Mouse (Mus musculus) left cerebral cortex, postnatal 25 days (tissue): ENCODE measurements around the gene Sema7a. TPM values are rescaled to one million over a fixed set of nuclear protein-coding genes. Genes with fewer than 3 reads are reported as not detected.

Source experiments
- DNase-seq, 2 experiments: peaks; one replicate each; pipeline ENCODE4 v3.0.0; 2022; ENCODE audit warnings: low spot score in 2 of 2, mixed read lengths in 1 of 2
- intact Hi-C: fragments of 180-260 bp; cut with DNase I; formaldehyde crosslinking; loops from one replicate; pipeline ENCODE4 v1.15.1; 2025
- total RNA-seq, 2 experiments: library from RNA; stranded (reverse); gene quantifications; 2 replicates each; pipeline ENCODE4 v1.2.3; 2021

The Sema7a gene
- total RNA-seq, 2 experiments from 2014 or later, result 139 to 145 TPM

GRCm38 (mm10) chr9:57954962-57955744 lies 15.2 kb downstream of the Sema7a start:
- DNase-seq, result peak in 1 of 2 experiments; percentile 69

GRCm38 (mm10) chr9:57955764-57956163 lies 15.9 kb downstream of the Sema7a start:
- intact Hi-C loops, result no loop called here

More at GRCm38 (mm10) chr9:57954962-57955744, 15.2 kb downstream of the Sema7a start:
- intact Hi-C loops, result no loop called here

GRCm38 (mm10) chr9:57956196-57956837 lies 16.4 kb downstream of the Sema7a start:
- intact Hi-C loops, result no loop called here
- DNase-seq, result no peak

More at GRCm38 (mm10) chr9:57955764-57956163, 15.9 kb downstream of the Sema7a start:
- no peak for DNase-seq

- DNase-seq, result no peak
- intact Hi-C loops, result no loop called here
Measured at GRCm38 (mm10) chr9:57956838-57957236, 16.9 kb downstream of the Sema7a start.

- intact Hi-C loops, result no loop called here
- DNase-seq, result no peak
Measured at GRCm38 (mm10) chr9:57958615-57959014, 18.7 kb downstream of the Sema7a start.

GRCm38 (mm10) chr9:57959399-57959798 lies 19.5 kb downstream of the Sema7a start:
- DNase-seq, result peak in 1 of 2 experiments; percentile 75
- intact Hi-C loops, result no loop called here

GRCm38 (mm10) chr9:57959886-57960866 lies 20.3 kb downstream of the Sema7a start:
- DNase-seq, result no peak
- intact Hi-C loops, result no loop called here

- DNase-seq, result no peak
- intact Hi-C loops, result no loop called here
Measured at GRCm38 (mm10) chr9:57961226-57961625, 21.3 kb downstream of the Sema7a start.

- DNase-seq, result no peak
- intact Hi-C loops, result no loop called here
Measured at GRCm38 (mm10) chr9:57961863-57962778, 22.2 kb downstream of the Sema7a start.

GRCm38 (mm10) chr9:57963249-57963997 lies 23.5 kb downstream of the Sema7a start:
- intact Hi-C loops, result no loop called here
- DNase-seq, result no peak

- DNase-seq, result no peak
- intact Hi-C loops, result no loop called here
Measured at GRCm38 (mm10) chr9:57963998-57964395, 24.1 kb downstream of the Sema7a start.

GRCm38 (mm10) chr9:57964528-57965250 lies 24.8 kb downstream of the Sema7a start:
- no peak for DNase-seq
- intact Hi-C loops, result no loop called here

GRCm38 (mm10) chr9:57965281-57966185 lies 25.6 kb downstream of the Sema7a start:
- intact Hi-C loops, result loop anchor here (2.0 kb wide), 2 partner anchors 19 to 25 kb away; partner anchors contain the start of gene Sema7a
- peak in 1 of 2 experiments; percentile 76 for DNase-seq

- intact Hi-C loops, result loop anchor here (2.0 kb wide), 2 partner anchors 17 to 27 kb away; partner anchors contain the start of gene Sema7a
- DNase-seq, result peak; percentile 72 to 87
Measured at GRCm38 (mm10) chr9:57967237-57967960, 27.5 kb downstream of the Sema7a start.

GRCm38 (mm10) chr9:57968166-57968771 lies 28.4 kb downstream of the Sema7a start:
- intact Hi-C loops, result no loop called here
- DNase-seq, result no peak
